Comparison of ENCODE assay signal across 8 mouse cellular contexts in the genomic region with DNA sequence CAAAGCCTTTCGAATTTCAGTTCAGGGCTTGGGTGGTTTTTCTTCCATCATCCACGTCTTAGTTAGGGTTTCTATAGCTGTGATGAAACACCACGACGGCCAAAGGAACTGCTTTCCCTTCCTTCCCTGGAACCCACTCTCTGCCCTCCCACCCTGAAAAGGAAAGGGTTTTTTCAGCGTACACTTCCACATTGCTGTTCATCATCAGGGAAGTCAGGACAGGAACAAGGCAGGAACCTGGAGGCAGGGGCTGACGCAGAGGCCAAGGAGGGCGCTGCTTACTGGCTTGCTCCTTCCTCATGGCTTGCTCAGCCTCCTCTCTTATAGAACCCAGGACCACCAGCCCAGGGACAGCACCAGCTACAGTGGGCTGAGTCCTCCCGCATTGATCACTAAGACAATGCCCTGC. TPM values are rescaled to one million over a fixed set of nuclear protein-coding genes. Genes with fewer than 3 reads are reported as not detected.
A peak's percentile ranks its signal among the peaks of the same experiment; 100 is the strongest.
DNase-seq lines count a peak whose midpoint lies in the region; ATAC-seq and TF ChIP-seq lines count a peak whose summit lies in the region.

No protein-coding gene starts in this region.

- peak overlapping the region; percentile 43 for H3K9ac ChIP-seq in lung, embryonic 14.5 days
- peak overlapping the region; percentile 56 for H3K9ac ChIP-seq in forebrain, embryonic 13.5 days
- peak overlapping the region; percentile 33 for H3K9ac ChIP-seq in kidney, postnatal 0 days (ENCODE audit: low read depth, low read length)
- H3K9ac ChIP-seq in midbrain, embryonic 13.5 days (replicated peaks), result 0 out of 2 replicates have a peak overlapping the region, but pooled peaks have one; percentile 61

- ATAC-seq in lung, embryonic 14.5 days (ENCODE audit: insufficient read depth), result peak; percentile 40; the same call in 1 of the 2 replicates
- peak; percentile 42 for ATAC-seq in forebrain, embryonic 13.5 days
- no peak; the same call in 1 of the 2 replicates for ATAC-seq in kidney, postnatal 0 days (replicated peaks; ENCODE audit: low FRiP score, low read depth)
- ATAC-seq in midbrain, embryonic 13.5 days, result peak; percentile 47

- no peak for DNase-seq in lung, embryonic 14.5 days
- DNase-seq in lung, postnatal 36 days, result no peak
- DNase-seq in kidney, postnatal 0 days (ENCODE audit: low spot score), result peak; percentile 36
- DNase-seq in right cerebral cortex, postnatal 14 days, result no peak
- no peak for DNase-seq in gastrocnemius, postnatal 25 days
- DNase-seq in layer of hippocampus, adult 9-10 months (ENCODE audit: low spot score), result no peak

- H3K36me3 ChIP-seq in lung, embryonic 14.5 days (ENCODE audit: insufficient read depth), result no peaks in the 10 kb centered on the region
- no peaks in the 10 kb centered on the region for H3K36me3 ChIP-seq in forebrain, embryonic 13.5 days (ENCODE audit: poor library complexity, severe bottlenecking)
- no peaks in the 10 kb centered on the region for H3K36me3 ChIP-seq in kidney, postnatal 0 days (ENCODE audit: insufficient read depth, low read length)
- H3K36me3 ChIP-seq in midbrain, embryonic 13.5 days, result no peaks in the 10 kb centered on the region

- H3K27ac ChIP-seq in lung, embryonic 14.5 days (ENCODE audit: low read depth), result no peak overlapping the region; the same call in 1 of the 2 replicates
- no peak overlapping the region; the same call in 1 of the 2 replicates for H3K27ac ChIP-seq in forebrain, embryonic 13.5 days
- H3K27ac ChIP-seq in kidney, postnatal 0 days, result no peak overlapping the region
- peak overlapping the region; percentile 76 for H3K27ac ChIP-seq in midbrain, embryonic 13.5 days

- H3K4me2 ChIP-seq in lung, embryonic 14.5 days, result peak overlapping the region; percentile 58
- peak overlapping the region; percentile 55 for H3K4me2 ChIP-seq in forebrain, embryonic 13.5 days
- H3K4me2 ChIP-seq in kidney, postnatal 0 days (ENCODE audit: low read length), result peak overlapping the region; percentile 42
- peak overlapping the region; percentile 50 for H3K4me2 ChIP-seq in midbrain, embryonic 13.5 days (replicated peaks)

- 48% methylated on average over 8 of the region's 8 CpGs for WGBS in lung, embryonic 14.5 days
- WGBS in forebrain, embryonic 13.5 days, result 58% methylated on average over 8 of the region's 8 CpGs
- 46% methylated on average over 8 of the region's 8 CpGs for WGBS in kidney, postnatal 0 days
- WGBS in midbrain, embryonic 13.5 days, result 56% methylated on average over 8 of the region's 8 CpGs

- no peaks in the 10 kb centered on the region for H3K27me3 ChIP-seq in lung, embryonic 14.5 days (ENCODE audit: insufficient read depth, low read length)
- no peaks in the 10 kb centered on the region for H3K27me3 ChIP-seq in forebrain, embryonic 13.5 days
- H3K27me3 ChIP-seq in kidney, postnatal 0 days (ENCODE audit: insufficient read depth, low read length), result no peaks in the 10 kb centered on the region
- no peaks in the 10 kb centered on the region for H3K27me3 ChIP-seq in midbrain, embryonic 13.5 days

- peak overlapping the region; percentile 26 for H3K4me3 ChIP-seq in lung, embryonic 14.5 days (ENCODE audit: low read depth, low read length)
- H3K4me3 ChIP-seq in forebrain, embryonic 13.5 days, result peak overlapping the region; percentile 27
- peak overlapping the region; percentile 21; the same call in 1 of the 2 replicates for H3K4me3 ChIP-seq in kidney, postnatal 0 days (replicated peaks; ENCODE audit: low read depth, low read length)
- H3K4me3 ChIP-seq in midbrain, embryonic 13.5 days (replicated peaks), result peak overlapping the region; percentile 24

- no peaks in the 10 kb centered on the region for H3K9me3 ChIP-seq in lung, embryonic 14.5 days (ENCODE audit: low read depth, low read length)
- H3K9me3 ChIP-seq in forebrain, embryonic 13.5 days (replicated peaks), result no peaks in the 10 kb centered on the region
- no peaks in the 10 kb centered on the region for H3K9me3 ChIP-seq in kidney, postnatal 0 days (replicated peaks; ENCODE audit: low read length)
- no peaks in the 10 kb centered on the region for H3K9me3 ChIP-seq in midbrain, embryonic 13.5 days

- TF ChIP-seq CTCF in lung, embryonic 14.5 days (IDR thresholded peaks at IDR 0.05; ENCODE audit: low read depth), result no peak
- no peak for TF ChIP-seq CTCF in kidney, postnatal 0 days (IDR thresholded peaks at IDR 0.05; ENCODE audit: low read depth)

- H3K4me1 ChIP-seq in lung, embryonic 14.5 days (ENCODE audit: insufficient read depth), result no peaks in the 10 kb centered on the region
- peaks cover 6% of the 10 kb centered on the region; the same call in 1 of the 2 replicates for H3K4me1 ChIP-seq in forebrain, embryonic 13.5 days
- no peaks in the 10 kb centered on the region for H3K4me1 ChIP-seq in kidney, postnatal 0 days (replicated peaks; ENCODE audit: insufficient read depth, low read length)
- peaks cover 14% of the 10 kb centered on the region for H3K4me1 ChIP-seq in midbrain, embryonic 13.5 days (replicated peaks)

RNA-seq across cellular contexts. Expression of gene Popdc2, which starts 14.8 kb away (rescaled TPM):
- 1.0 and 5.2 TPM in 2 replicates for polyA plus RNA-seq in lung, embryonic 14.5 days (2014; fragmentation: Nextera tagmentation; extraction: Ambion mirVana)
- 0.23 and 0.29 TPM in 2 replicates for polyA plus RNA-seq in forebrain, embryonic 13.5 days (2015; fragmentation: Nextera tagmentation; extraction: Ambion mirVana)
- 0.46 and 0.55 TPM in 2 replicates for polyA plus RNA-seq in kidney, postnatal 0 days (2015; fragmentation: Nextera tagmentation; extraction: Ambion mirVana)
- polyA plus RNA-seq in midbrain, embryonic 13.5 days (2015; fragmentation: Nextera tagmentation; extraction: Ambion mirVana), result 0.26 and 0.51 TPM in 2 replicates
- 10 to 100 TPM; 50.3 to 67.8 TPM for total RNA-seq in gastrocnemius, postnatal 25 days (2021)

RNA-seq across cellular contexts. Expression of gene Gm21987, which starts 30.0 kb away (rescaled TPM):
- polyA plus RNA-seq in lung, embryonic 14.5 days (2014; fragmentation: Nextera tagmentation; extraction: Ambion mirVana), result not detected in 2 replicates
- not detected in 2 replicates for polyA plus RNA-seq in forebrain, embryonic 13.5 days (2015; fragmentation: Nextera tagmentation; extraction: Ambion mirVana)
- not detected in 2 replicates for polyA plus RNA-seq in kidney, postnatal 0 days (2015; fragmentation: Nextera tagmentation; extraction: Ambion mirVana)
- not detected in 2 replicates for polyA plus RNA-seq in midbrain, embryonic 13.5 days (2015; fragmentation: Nextera tagmentation; extraction: Ambion mirVana)
- total RNA-seq in gastrocnemius, postnatal 25 days (2021), result not detected

RNA-seq across cellular contexts. Expression of gene Cox17, which starts 30.1 kb away (rescaled TPM):
- 126 and 149 TPM in 2 replicates for polyA plus RNA-seq in lung, embryonic 14.5 days (2014; fragmentation: Nextera tagmentation; extraction: Ambion mirVana)
- 129 and 147 TPM in 2 replicates for polyA plus RNA-seq in forebrain, embryonic 13.5 days (2015; fragmentation: Nextera tagmentation; extraction: Ambion mirVana)
- polyA plus RNA-seq in kidney, postnatal 0 days (2015; fragmentation: Nextera tagmentation; extraction: Ambion mirVana), result 283 and 305 TPM in 2 replicates
- 105 and 108 TPM in 2 replicates for polyA plus RNA-seq in midbrain, embryonic 13.5 days (2015; fragmentation: Nextera tagmentation; extraction: Ambion mirVana)
- 100 to 1,000 TPM; 143 to 154 TPM for total RNA-seq in gastrocnemius, postnatal 25 days (2021)

RNA-seq across cellular contexts. Expression of gene Maats1, which starts 34.9 kb away (rescaled TPM):
- polyA plus RNA-seq in lung, embryonic 14.5 days (2014; fragmentation: Nextera tagmentation; extraction: Ambion mirVana), result 0.12 and 0.14 TPM in 2 replicates
- 0.61 and 1.4 TPM in 2 replicates for polyA plus RNA-seq in forebrain, embryonic 13.5 days (2015; fragmentation: Nextera tagmentation; extraction: Ambion mirVana)
- polyA plus RNA-seq in kidney, postnatal 0 days (2015; fragmentation: Nextera tagmentation; extraction: Ambion mirVana), result 0.14 and 0.21 TPM in 2 replicates
- 0.88 and 0.98 TPM in 2 replicates for polyA plus RNA-seq in midbrain, embryonic 13.5 days (2015; fragmentation: Nextera tagmentation; extraction: Ambion mirVana)
- total RNA-seq in gastrocnemius, postnatal 25 days (2021), result not detected

RNA-seq across cellular contexts. Expression of gene Pla1a, which starts 56.1 kb away (rescaled TPM):
- polyA plus RNA-seq in lung, embryonic 14.5 days (2014; fragmentation: Nextera tagmentation; extraction: Ambion mirVana), result 0.14 TPM in 1 of 2 replicates, not detected in the other
- 0.25 and 0.45 TPM in 2 replicates for polyA plus RNA-seq in forebrain, embryonic 13.5 days (2015; fragmentation: Nextera tagmentation; extraction: Ambion mirVana)
- 36.5 and 36.8 TPM in 2 replicates for polyA plus RNA-seq in kidney, postnatal 0 days (2015; fragmentation: Nextera tagmentation; extraction: Ambion mirVana)
- polyA plus RNA-seq in midbrain, embryonic 13.5 days (2015; fragmentation: Nextera tagmentation; extraction: Ambion mirVana), result 0.26 and 0.55 TPM in 2 replicates
- total RNA-seq in gastrocnemius, postnatal 25 days (2021), result 1 to 10 TPM; 3.0 to 3.6 TPM
